Mouse (Mus musculus): Measurements from ENCODE around the gene Spata45. TPM values are rescaled to one million over a fixed set of nuclear protein-coding genes. Genes with fewer than 3 reads are reported as not detected.
A peak's percentile ranks its signal among the peaks of the same experiment; 100 is the strongest.

The Spata45 gene
- polyA plus RNA-seq, 1 experiment from 2014 or later, result not detected

DNA sequence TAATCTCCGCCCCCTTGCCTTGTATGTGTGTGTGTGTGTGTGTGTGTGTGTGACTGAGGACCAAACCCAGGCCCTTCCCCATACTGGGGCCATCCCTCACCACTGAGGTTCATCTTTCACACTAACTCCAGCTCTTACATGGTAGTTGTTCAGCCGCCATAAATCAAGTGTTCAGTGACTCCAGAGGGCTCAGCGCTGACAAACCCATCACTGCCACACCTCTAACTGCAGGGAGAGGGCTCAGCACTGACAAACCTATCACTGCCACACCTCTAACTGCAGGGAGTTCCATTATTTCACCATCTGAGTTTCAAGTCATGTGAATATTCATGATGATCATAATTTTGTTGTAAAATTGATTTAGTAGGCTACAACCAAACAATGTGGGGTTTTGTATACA, 17.1 kb downstream of the Spata45 start:
- Histone ChIP-seq H3K9me3 (replicated peaks) (no peaks in the 10 kb centered on the region), H3K36me3 (peaks cover 3% of the 10 kb centered on the region; the same call in 1 of the 2 replicates), H3K4me1 (no peaks in the 10 kb centered on the region), H3K27ac (no peak overlapping the region), H3K27me3 (ENCODE audit: low read depth, poor library complexity, severe bottlenecking) (no peaks in the 10 kb centered on the region), H3K4me3 (no peak overlapping the region)
- 76% methylated on average over 3 of the region's 3 CpGs for WGBS
- DNase-seq (ENCODE audit: low spot score), result no peak

DNA sequence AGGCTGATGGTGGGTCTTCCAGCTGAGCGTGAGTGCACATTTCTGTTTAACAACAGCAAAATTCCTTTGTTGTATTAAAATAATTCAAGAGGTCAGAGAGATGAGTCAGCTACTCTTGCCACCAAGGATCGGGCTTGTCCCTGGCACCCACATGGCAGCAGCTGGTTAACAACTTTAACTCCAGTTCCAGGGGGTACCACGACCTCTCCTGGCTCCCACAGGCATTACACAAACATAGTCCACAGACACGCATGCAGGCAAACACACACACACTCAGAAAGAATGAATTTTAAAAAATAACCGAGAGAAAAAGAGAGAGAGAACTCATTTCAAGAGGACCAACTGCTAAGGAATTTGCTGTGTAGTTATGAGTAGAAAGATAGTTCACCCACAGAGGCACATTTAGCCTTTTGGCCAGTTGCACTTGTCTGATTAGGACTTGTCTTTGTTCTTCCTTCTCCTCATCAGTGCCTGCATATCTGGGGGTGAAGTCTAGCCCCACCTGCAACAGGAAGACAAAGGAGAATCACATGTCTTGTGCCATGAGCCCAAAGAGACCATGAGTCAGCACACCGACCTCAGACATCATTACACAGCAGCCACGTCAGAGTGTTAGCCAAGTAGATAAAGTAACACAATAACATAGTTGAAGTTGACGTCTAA, 18.6 kb downstream of the Spata45 start:
- no peak for DNase-seq (ENCODE audit: low spot score)
- 79% methylated on average over 8 of the region's 8 CpGs for WGBS
- H3K27ac ChIP-seq, result no peak overlapping the region
- peaks cover 3% of the 10 kb centered on the region; the same call in 1 of the 2 replicates for H3K36me3 ChIP-seq
- H3K9me3 ChIP-seq (replicated peaks), result no peaks in the 10 kb centered on the region
- H3K4me3 ChIP-seq, result no peak overlapping the region
- H3K4me1 ChIP-seq, result no peaks in the 10 kb centered on the region
- no peaks in the 10 kb centered on the region for H3K27me3 ChIP-seq (ENCODE audit: low read depth, poor library complexity, severe bottlenecking)

GRCm38 (mm10) chr1:191055533-191055873, 19.1 kb downstream of the Spata45 start:
- Histone ChIP-seq H3K4me3 (no peak overlapping the region), H3K36me3 (peaks cover 3% of the 10 kb centered on the region; the same call in 1 of the 2 replicates), H3K9me3 (replicated peaks) (no peaks in the 10 kb centered on the region), H3K27me3 (ENCODE audit: low read depth, poor library complexity, severe bottlenecking) (no peaks in the 10 kb centered on the region), H3K27ac (no peak overlapping the region), H3K4me1 (no peaks in the 10 kb centered on the region)
- DNase-seq (ENCODE audit: low spot score), result no peak
- 79% methylated on average over 2 of the region's 2 CpGs for WGBS

DNA sequence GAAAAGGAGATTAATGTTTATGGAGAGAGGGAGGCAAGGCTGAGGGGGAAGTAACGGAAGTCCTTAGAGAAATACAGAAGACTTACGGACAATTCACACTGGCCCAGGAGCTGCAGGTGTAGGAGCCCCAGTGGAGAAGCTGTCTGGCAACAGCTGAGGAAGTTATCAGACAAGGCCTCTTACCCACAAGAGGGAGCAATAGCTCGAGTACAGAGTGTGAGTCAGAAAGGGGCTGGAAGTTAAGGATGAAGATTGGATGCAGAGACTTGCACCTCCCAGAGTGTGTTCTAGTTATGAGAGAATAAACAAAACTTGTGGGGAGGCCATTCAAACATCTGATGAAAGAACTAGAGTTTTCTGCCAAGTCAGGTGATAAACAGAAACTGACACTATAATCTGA, 21.0 kb downstream of the Spata45 start:
- no peak overlapping the region for H3K4me3 ChIP-seq
- peaks cover 3% of the 10 kb centered on the region; the same call in 1 of the 2 replicates for H3K36me3 ChIP-seq
- no peak for DNase-seq (ENCODE audit: low spot score)
- 70% methylated on average over 3 of the region's 3 CpGs for WGBS
- peaks cover 9% of the 10 kb centered on the region for H3K27me3 ChIP-seq (ENCODE audit: low read depth, poor library complexity, severe bottlenecking)
- H3K4me1 ChIP-seq, result peaks cover 7% of the 10 kb centered on the region
- no peaks in the 10 kb centered on the region for H3K9me3 ChIP-seq (replicated peaks)
- no peak overlapping the region for H3K27ac ChIP-seq

GRCm38 (mm10) chr1:191062241-191062780, 25.9 kb downstream of the Spata45 start:
- H3K36me3 ChIP-seq, result peaks cover 30% of the 10 kb centered on the region
- H3K27ac ChIP-seq, result peak overlapping the region; percentile 94
- peaks cover 9% of the 10 kb centered on the region for H3K27me3 ChIP-seq (ENCODE audit: low read depth, poor library complexity, severe bottlenecking)
- peaks cover 26% of the 10 kb centered on the region for H3K4me1 ChIP-seq
- WGBS, result 5% methylated on average over 15 of the region's 15 CpGs
- peak overlapping the region; percentile 97 for H3K4me3 ChIP-seq
- no peak for DNase-seq (ENCODE audit: low spot score)
- no peaks in the 10 kb centered on the region for H3K9me3 ChIP-seq (replicated peaks)

- DNase-seq (ENCODE audit: low spot score), result peak; percentile 95
- H3K4me3 ChIP-seq, result peak within 1 kb of the TSS; percentile 97
- peaks cover 26% of the 10 kb centered on the region for H3K4me1 ChIP-seq
- H3K9me3 ChIP-seq (replicated peaks), result no peaks in the 10 kb centered on the region
- under 1% methylated on average over 56 of the region's 56 CpGs for WGBS
- peaks cover 9% of the 10 kb centered on the region for H3K27me3 ChIP-seq (ENCODE audit: low read depth, poor library complexity, severe bottlenecking)
- H3K27ac ChIP-seq, result peak within 1 kb of the TSS; percentile 94
- H3K36me3 ChIP-seq, result peaks cover 37% of the 10 kb centered on the region
Observed at GRCm38 (mm10) chr1:191062781-191063485, 26.5 kb downstream of the Spata45 start, which contains the start of the genes Tatdn3 and Nsl1. TSS of gene Tatdn3 (minus strand) at chr1:191062932. TSS of gene Nsl1 (plus strand) at chr1:191063012.

DNA sequence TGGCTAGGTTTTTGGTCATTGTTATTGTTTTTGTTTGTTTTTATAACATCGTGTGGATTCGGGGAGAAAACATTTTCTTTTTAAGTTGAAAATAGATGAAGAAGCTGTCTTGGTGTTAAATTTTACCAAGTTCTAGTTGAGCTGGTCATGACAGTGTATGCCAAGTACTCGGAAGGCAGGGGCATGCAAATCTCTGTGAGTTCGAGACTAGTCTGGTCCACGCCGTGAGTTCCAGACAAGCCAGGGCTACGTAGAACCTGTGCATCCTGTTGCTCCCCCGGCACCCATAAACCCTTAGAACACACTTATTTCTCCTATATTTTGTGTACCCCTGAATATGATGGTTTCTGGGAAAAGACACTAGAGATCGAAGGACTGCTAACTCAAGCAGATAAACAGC, 27.3 kb downstream of the Spata45 start:
- Histone ChIP-seq H3K27me3 (ENCODE audit: low read depth, poor library complexity, severe bottlenecking) (peaks cover 9% of the 10 kb centered on the region), H3K4me3 (peak overlapping the region; percentile 97), H3K9me3 (replicated peaks) (no peaks in the 10 kb centered on the region), H3K36me3 (peaks cover 41% of the 10 kb centered on the region), H3K4me1 (peaks cover 26% of the 10 kb centered on the region), H3K27ac (peak overlapping the region; percentile 94)
- 62% methylated on average over 9 of the region's 9 CpGs for WGBS
- no peak for DNase-seq (ENCODE audit: low spot score)

GRCm38 (mm10) chr1:191064535-191064934, 28.1 kb downstream of the Spata45 start:
- WGBS, result 90% methylated on average over 2 of the region's 2 CpGs
- H3K36me3 ChIP-seq, result peaks cover 50% of the 10 kb centered on the region
- H3K9me3 ChIP-seq (replicated peaks), result no peaks in the 10 kb centered on the region
- peaks cover 9% of the 10 kb centered on the region for H3K27me3 ChIP-seq (ENCODE audit: low read depth, poor library complexity, severe bottlenecking)
- DNase-seq (ENCODE audit: low spot score), result no peak
- no peak overlapping the region for H3K4me3 ChIP-seq
- no peak overlapping the region for H3K27ac ChIP-seq
- H3K4me1 ChIP-seq, result peaks cover 26% of the 10 kb centered on the region

- WGBS, result 86% methylated on average over 4 of the region's 4 CpGs
- Histone ChIP-seq H3K4me1 (peaks cover 26% of the 10 kb centered on the region), H3K27ac (no peak overlapping the region), H3K9me3 (replicated peaks) (no peaks in the 10 kb centered on the region), H3K27me3 (ENCODE audit: low read depth, poor library complexity, severe bottlenecking) (peaks cover 9% of the 10 kb centered on the region), H3K36me3 (peaks cover 56% of the 10 kb centered on the region), H3K4me3 (no peak overlapping the region)
- no peak for DNase-seq (ENCODE audit: low spot score)
Observed at GRCm38 (mm10) chr1:191065188-191065587, 28.7 kb downstream of the Spata45 start.

DNA sequence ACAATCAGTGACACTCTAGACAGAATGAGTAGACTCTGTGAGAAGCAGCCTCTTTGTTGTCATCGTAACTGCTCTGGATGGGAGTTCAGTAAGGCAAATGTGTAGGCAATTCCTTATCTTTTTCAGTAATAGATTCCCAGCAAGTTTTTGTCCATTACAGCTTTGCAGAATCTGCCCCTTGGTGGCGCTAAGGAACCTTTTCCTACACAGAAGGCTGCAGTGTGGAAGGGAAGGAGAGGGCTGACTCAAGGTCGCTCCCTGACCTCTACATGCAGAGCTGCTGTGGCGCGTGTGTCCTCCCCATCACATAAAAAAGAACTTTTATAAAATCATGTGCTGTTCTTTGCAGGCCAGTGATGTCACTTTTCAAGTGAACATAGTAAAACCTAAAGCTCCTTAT, 31.9 kb downstream of the Spata45 start:
- no peak for DNase-seq (ENCODE audit: low spot score)
- H3K36me3 ChIP-seq, result peaks cover 88% of the 10 kb centered on the region

DNA sequence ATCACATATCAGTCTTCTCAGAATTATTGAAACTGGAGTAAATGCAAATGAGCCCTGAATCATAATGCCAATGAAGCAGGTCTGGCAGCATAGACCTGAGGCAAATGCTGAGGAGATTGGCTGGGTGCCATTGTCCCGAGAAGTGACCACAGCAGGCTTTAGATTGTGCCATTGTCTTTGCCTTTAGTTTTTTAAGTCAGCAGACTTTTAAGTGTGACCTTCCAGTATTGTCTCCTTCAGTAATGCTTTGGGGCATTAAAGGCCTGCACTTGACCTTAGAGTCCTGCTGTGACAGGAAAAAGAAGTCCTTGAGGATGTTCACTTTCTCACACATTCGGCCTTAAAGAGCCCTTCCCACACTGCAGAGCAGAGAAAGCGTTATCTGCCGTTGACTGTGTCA, 33.8 kb downstream of the Spata45 start:
- H3K27me3 ChIP-seq (ENCODE audit: low read depth, poor library complexity, severe bottlenecking), result no peaks in the 10 kb centered on the region
- DNase-seq (ENCODE audit: low spot score), result no peak
- peaks cover 2% of the 10 kb centered on the region; the same call in 1 of the 2 replicates for H3K4me1 ChIP-seq
- H3K27ac ChIP-seq, result no peak overlapping the region
- peaks cover 100% of the 10 kb centered on the region for H3K36me3 ChIP-seq
- H3K4me3 ChIP-seq, result no peak overlapping the region
- no peaks in the 10 kb centered on the region for H3K9me3 ChIP-seq (replicated peaks)
- 89% methylated on average over 4 of the region's 4 CpGs for WGBS

More for the DNA sequence above, 31.9 kb downstream of the Spata45 start:
- no peak overlapping the region for H3K27ac ChIP-seq
- 83% methylated on average over 5 of the region's 5 CpGs for WGBS
- H3K9me3 ChIP-seq (replicated peaks), result no peaks in the 10 kb centered on the region
- no peak overlapping the region for H3K4me3 ChIP-seq
- no peaks in the 10 kb centered on the region for H3K27me3 ChIP-seq (ENCODE audit: low read depth, poor library complexity, severe bottlenecking)
- peaks cover 18% of the 10 kb centered on the region for H3K4me1 ChIP-seq

DNA sequence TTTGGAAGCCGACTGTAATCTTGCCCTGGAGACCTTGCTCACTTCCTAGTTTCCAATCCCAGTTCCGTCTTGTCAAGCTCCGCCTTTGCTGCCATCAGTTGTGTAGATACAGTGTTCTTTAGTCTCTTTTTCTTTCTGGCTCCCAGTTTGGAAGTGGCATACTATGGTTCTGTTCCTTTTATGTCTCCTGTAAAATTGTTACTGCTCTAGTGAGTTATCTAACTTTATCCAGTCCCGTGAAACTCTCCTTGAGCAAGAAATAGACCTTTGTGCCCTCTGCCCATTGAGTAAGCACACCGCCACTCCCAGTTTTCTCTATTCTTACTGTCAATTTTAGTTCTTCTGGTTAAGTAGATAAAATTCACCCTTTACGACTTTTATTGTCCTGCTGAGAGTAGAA, 35.2 kb downstream of the Spata45 start:
- H3K27ac ChIP-seq, result no peak overlapping the region

DNA sequence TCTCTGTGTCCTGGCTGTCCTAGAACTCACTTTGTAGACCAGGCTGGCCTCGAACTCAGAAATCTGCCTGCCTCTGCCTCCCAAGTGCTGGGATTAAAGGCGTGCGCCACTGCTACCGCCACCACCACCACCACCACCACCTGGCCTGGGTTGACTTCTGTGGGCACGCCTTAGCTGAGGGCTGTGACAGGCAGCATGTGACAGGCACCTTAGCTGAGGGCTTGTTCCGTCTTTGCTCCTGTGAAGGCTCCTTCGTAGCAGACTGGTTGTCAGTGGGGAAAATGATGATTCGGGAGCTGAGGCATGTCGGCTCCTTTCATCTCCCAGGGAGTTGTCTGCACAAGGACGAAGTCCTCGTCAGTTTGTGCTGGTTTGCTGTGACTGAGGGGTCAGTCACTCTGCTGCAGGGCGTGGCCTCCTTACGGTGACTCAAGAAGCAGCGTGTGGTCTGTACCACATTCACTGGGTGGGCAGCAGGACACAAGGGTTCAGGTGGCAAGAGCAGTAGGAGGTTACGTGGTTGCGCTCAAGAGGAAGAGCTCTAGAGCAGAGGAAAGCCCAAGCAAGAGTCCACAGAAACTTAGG, 36.0 kb downstream of the Spata45 start:
- no peaks in the 10 kb centered on the region for H3K9me3 ChIP-seq (replicated peaks)
- no peak for DNase-seq (ENCODE audit: low spot score)
- H3K27ac ChIP-seq, result no peak overlapping the region
- H3K4me1 ChIP-seq, result no peaks in the 10 kb centered on the region
- no peak overlapping the region for H3K4me3 ChIP-seq
- WGBS, result 94% methylated on average over 16 of the region's 16 CpGs
- peaks cover 100% of the 10 kb centered on the region for H3K36me3 ChIP-seq
- H3K27me3 ChIP-seq (ENCODE audit: low read depth, poor library complexity, severe bottlenecking), result no peaks in the 10 kb centered on the region

More for the DNA sequence above, 35.2 kb downstream of the Spata45 start:
- Histone ChIP-seq H3K36me3 (peaks cover 100% of the 10 kb centered on the region), H3K9me3 (replicated peaks) (no peaks in the 10 kb centered on the region), H3K4me1 (no peaks in the 10 kb centered on the region), H3K27me3 (ENCODE audit: low read depth, poor library complexity, severe bottlenecking) (no peaks in the 10 kb centered on the region), H3K4me3 (no peak overlapping the region)
- no peak for DNase-seq (ENCODE audit: low spot score)
- WGBS, result 95% methylated on average over 6 of the region's 6 CpGs

Data from limb, embryonic 10.5 days (tissue).